Mouse (Mus musculus) inflammation-experienced regulatory T-cells, adult 6 months (primary cell): Measurements from ENCODE around the gene Mlxip. TPM values are rescaled to one million over a fixed set of nuclear protein-coding genes. Genes with fewer than 3 reads are reported as not detected.

Source experiments
- ATAC-seq: one replicate; pipeline ENCODE4 v1.8.0; 2017
- polyA plus RNA-seq, 3 experiments: library from polyadenylated mRNA; unstranded; fragments of 100-300 nt; shearing (Covaris generic); gene quantifications; one replicate each; pipeline ENCODE4 v1.2.1; 2017

Gene Mlxip
- polyA plus RNA-seq, 3 experiments from 2014 or later, result 11.3 to 26.3 (median 18.1) TPM

DNA sequence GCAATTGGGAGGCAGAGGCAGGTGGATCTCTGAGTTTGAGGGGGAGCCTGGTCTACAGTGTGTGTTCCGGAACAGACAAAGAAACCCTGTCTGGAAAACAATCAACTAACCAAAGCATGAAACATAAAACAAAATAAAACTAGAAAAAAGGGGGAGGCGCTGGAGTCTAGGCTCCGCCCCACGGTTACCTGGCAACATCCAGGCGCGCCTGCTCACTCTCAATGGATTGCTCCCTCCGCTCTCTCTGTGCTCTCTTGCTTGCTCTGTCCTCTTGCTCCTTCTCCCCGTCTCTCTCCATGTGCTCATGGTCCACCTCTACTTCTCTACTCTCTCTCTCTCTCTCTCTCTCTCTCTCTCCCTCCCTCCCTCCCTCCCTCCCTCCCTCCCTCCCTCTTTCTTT lies 11.9 kb upstream of the Mlxip start:
- no peak for ATAC-seq

GRCm38 (mm10) chr5:123388452-123388851 lies 6.1 kb upstream of the Mlxip start:
- no peak for ATAC-seq

- no peak for ATAC-seq
These were observed 3.8 kb upstream of the Mlxip start for GRCm38 (mm10) chr5:123390536-123391441.

DNA sequence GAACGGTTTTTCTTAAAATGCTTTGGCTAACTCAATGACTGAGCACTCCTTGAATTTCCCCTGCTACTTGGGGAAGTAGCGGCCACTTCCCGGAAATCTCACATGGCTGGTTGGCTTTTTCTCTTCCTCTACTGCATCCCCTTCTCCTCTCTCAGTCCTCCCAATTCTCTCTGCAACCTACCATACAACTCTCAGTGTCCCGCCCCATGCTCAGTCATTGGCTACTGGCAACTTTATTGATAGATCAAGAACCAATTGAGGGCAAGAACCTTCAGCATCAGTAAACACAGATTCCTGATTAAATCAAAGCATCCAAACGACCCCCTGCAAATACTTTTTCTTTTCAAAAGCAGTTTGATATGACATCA lies 3.2 kb upstream of the Mlxip start:
- no peak for ATAC-seq

DNA sequence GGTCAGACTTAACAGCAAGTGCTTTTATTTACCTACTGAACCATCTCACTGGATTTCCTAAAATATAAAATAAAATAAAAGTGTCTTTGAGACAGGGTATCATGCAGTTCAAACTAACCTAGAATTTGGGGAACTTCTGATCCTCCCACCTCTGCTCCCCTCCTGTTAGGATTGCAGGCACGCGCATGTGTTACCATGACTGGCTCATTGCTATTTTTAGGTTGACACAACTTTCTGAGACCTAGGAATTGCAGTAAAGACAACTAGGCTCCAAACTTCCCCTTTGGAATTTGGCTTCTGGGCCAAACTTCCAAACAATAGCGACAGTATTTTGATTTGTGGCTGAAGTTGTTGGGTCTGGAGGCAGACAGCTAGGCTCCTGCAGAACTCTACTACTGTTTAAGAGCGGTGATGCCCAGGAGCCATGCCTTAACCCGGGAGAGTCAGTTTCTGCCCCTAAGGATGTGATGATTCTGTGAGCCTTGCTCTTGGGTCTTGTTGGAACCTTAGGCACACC lies 754 bp upstream of the Mlxip start:
- ATAC-seq, result peak; percentile 13

- ATAC-seq, result peak; percentile 22
These were observed 621 bp downstream of the Mlxip start for GRCm38 (mm10) chr5:123394957-123395881.

DNA sequence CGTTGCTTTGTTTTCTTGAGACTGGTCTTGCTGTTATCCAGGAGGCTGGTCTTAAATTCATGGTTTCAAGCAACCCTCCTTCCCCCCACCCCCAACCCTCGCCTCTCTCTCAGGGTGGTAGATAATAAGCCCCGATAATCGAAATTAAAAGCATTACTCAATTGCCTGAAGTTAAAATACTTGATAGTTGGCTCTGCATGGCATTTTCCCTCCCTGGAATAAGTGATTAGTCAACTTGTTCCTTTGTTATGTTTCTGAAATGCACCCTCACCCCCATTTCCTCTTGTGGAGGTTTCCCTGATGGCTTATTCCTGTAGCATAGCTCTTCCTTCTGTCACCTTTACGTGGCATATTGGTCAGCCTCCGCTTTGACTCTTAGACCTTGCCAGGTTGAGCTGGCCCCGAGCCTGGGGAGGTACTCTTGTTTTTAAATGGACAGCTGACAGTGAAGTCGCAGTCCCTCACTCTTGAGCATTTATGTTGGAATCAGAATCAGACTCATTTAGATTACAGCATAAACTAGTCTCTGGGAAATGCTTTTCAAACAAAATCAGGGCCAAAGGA lies 2.4 kb downstream of the Mlxip start:
- no peak for ATAC-seq

- peak; percentile 29 for ATAC-seq
These were observed 3.2 kb downstream of the Mlxip start for GRCm38 (mm10) chr5:123397786-123398185.

DNA sequence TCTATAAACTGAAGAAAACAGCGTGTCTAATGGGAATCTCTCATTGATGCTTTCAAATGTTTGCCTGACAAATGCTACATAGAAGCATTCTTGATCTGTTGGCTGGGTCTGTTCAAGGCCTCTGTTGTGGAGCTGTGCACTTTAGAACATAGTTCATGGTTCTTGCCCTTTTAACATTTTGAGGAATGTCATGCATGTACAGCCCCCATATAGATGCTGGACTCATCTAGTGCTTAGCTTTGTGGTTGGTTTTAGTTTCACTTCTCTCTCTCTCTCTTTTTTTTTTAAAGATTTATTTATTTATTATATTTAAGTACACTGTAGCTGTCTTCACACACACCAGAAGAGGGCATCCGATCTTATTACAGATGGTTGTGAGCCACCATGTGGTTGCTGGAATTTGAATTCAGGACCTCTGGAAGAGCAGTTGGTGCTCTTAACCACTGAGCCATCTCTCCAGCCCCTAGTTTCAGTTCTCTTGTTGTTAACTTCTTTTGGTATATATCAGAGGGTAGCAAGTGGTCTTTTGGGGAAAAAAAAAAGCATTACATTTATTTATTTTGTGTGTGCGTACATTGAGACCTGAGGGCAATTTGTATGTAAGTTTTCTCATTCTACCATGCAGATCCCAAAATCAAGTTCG lies 4.4 kb downstream of the Mlxip start:
- no peak for ATAC-seq

GRCm38 (mm10) chr5:123404480-123404879 lies 9.9 kb downstream of the Mlxip start:
- no peak for ATAC-seq

GRCm38 (mm10) chr5:123406952-123407351 lies 12.4 kb downstream of the Mlxip start:
- ATAC-seq, result no peak

DNA sequence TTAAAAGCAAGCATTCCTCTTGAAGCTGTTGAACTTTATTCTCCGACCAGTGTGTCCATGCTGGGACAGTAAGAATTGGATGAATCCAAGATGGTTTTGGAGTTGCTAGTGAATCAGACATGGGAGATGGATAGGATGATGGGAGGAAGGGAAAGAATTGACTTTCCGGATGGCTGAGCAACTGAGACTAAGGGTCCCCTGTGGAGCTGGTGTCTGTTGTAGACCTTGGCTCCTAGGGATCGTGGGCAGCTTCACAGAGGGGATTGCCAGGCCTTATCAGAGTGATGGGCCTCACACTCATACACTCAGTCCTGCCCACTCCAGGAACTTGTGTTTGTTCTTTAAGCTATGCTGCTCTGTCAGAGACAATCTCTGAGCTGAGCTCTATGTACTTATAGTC lies 13.6 kb downstream of the Mlxip start:
- ATAC-seq, result no peak

GRCm38 (mm10) chr5:123412193-123412592 lies 17.6 kb downstream of the Mlxip start:
- ATAC-seq, result no peak

- ATAC-seq, result no peak
These were observed 19.3 kb downstream of the Mlxip start for GRCm38 (mm10) chr5:123413866-123414363.

GRCm38 (mm10) chr5:123416149-123416548 lies 21.6 kb downstream of the Mlxip start:
- no peak for ATAC-seq

DNA sequence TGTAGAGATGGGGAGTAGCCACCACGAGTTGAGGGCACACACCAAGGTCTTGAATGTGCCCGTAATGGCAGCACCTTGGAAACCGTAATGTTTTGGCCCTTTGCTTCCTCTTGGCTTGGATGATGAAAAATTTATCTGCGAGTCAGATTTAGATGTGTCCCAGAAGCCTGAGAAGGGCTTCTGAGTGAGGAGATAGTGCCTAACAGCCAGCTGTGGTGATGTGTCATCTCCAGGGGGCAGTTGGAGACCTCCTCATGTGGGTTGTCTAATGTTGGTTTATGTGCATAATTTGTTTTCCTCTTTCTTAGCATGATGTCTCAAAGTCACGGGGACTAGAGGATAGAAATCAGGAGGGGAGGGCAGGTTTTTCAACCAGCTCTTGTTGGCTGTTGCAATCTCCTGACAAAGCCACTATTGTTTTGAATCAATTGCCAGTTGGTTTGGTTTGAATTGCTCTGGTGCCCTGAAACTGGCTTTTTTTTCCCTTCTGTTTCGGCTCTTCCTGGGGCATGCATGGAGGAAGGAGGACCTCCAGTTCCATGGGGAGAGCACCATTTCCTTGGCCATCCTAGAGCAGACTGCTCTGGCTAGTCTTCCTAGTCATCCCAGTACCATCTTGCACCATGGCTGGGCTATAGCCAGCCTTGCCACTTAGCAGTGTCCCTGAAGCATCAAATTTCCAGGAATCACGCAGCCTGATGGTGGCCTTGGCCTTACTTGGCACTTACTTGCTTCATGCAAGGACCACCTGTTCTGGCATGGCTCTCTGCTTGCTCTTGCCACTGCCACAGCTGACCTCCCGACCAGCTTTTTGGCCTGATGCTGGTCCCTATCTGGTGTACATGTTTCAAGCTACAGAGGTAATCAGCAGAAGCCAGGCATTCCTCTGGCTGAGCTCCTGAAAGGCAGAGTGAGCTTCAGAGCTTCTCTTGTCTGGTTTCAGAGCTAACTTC lies 22.2 kb downstream of the Mlxip start:
- no peak for ATAC-seq

DNA sequence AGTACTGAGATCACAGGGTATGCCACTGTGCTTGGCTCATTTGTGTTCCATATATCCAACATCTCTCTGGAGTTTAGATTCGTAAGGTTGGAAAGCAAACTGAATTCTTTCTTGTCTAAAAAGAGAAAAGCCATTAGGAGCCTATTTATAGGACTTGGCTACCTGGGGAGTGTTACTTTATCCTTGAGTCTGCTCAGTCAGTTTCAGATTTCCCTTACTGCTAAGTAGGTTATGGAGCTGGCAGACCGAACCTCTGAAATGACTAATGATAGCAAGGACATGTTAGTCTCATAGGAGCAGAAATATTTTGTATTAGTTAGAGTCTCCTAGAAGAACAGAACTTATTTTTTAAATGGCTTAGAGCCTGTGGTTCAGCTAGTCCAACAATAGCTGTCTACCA lies 29.3 kb downstream of the Mlxip start:
- ATAC-seq, result no peak

- no peak for ATAC-seq
These were observed 33.0 kb downstream of the Mlxip start for GRCm38 (mm10) chr5:123427556-123427955.

DNA sequence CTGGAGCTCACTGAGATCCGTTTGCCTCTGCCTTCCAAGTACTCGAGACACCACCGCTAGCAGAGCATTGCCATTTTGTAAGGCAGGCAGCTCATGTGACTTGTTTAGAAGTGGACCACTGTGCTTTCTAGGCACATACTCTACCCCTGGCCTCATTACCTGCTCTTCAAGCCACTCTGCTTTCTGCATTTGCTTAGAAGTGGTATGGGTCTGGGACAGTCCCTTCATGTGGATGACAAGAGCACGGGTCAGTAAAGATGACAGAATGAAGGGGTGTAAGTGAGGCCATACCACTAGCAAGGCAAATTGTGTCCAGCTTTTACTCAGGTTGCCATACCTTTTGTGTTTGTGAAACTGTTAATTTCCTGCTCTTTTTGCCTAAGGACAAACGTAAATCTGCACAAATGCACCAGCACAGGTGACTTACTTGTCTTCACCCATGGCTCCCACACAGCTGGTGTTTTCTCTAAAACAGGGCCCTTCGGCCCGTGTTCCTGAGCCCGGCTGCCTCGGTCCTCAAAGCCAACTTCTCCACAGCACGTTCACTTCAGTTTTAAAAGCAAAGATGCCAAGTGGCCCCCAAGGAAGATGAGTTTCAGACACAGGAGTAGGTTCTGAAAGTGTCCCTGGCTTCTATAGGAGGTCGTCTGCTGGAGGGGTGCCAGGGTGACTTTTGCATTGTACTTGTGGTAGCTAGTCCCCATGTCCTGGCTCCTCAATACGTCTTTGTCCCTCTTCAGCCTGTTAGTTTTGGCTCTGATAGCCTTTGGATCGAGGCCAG lies 37.1 kb downstream of the Mlxip start:
- ATAC-seq, result no peak

DNA sequence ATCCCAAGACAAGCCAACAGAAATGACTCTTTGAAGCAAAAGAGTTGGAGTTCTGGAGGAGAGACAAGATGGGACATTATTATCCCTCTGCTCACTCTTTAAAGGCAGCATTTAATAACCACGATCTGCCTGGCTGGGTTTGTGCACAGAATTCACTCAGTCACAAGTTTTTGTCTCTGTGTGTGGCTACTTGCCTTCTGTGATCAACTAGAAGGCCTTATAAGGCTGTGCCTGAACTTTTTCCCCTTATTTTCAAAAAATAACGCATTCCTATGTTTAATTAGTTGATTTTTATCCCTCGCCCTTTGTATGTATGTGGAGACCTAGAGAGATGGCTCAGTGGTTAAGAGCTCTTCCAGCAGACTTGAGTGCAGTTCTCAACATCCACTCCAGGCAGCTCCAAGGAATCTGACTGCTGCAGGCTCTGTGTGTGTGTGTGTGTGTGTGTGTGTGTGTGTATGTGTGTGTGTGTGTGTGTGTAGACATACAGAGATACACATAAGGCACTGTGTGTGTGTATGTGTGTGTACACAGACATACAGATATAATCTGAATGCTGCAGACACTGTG lies 37.8 kb downstream of the Mlxip start:
- ATAC-seq, result no peak
